Mouse (Mus musculus) ovary, postnatal 36 days (tissue): ENCODE results near the gene Cyp2j9.
A peak's percentile ranks its signal among the peaks of the same experiment; 100 is the strongest.
"Not testable (repeated sequence)": the region's sequence is repeated elsewhere in the genome, so short reads cannot be mapped to it uniquely, and the experiment has no call there.

Experiments
- DNase-seq: peaks from one replicate; pipeline ENCODE4 v3.0.0; 2022; ENCODE audit warnings: low spot score, mixed read lengths

Gene Cyp2j9

GRCm38 (mm10) chr4:96590911-96591790 lies at the start of gene Cyp2j9:
TSS of gene Cyp2j9 (minus strand) at chr4:96591578.
- peak; percentile 73 for DNase-seq

- no peak for DNase-seq
Measured at GRCm38 (mm10) chr4:96635455-96635854, 44.1 kb upstream of the Cyp2j9 start.

GRCm38 (mm10) chr4:96622474-96622873 lies 31.1 kb upstream of the Cyp2j9 start:
- DNase-seq: no peak

GRCm38 (mm10) chr4:96591791-96592150 lies 393 bp upstream of the Cyp2j9 start:
- DNase-seq: peak; percentile 66

- no peak for DNase-seq
Measured at GRCm38 (mm10) chr4:96581425-96582088, 9.8 kb downstream of the Cyp2j9 start.

GRCm38 (mm10) chr4:96580351-96580750 lies 11.0 kb downstream of the Cyp2j9 start:
- DNase-seq: not testable (repeated sequence)

GRCm38 (mm10) chr4:96569442-96569841 lies 21.9 kb downstream of the Cyp2j9 start:
- DNase-seq: no peak

- no peak for DNase-seq
Measured at GRCm38 (mm10) chr4:96567988-96568387, 23.4 kb downstream of the Cyp2j9 start.

GRCm38 (mm10) chr4:96565808-96566207 lies 25.6 kb downstream of the Cyp2j9 start:
- no peak for DNase-seq

GRCm38 (mm10) chr4:96560464-96560863 lies 30.9 kb downstream of the Cyp2j9 start:
- DNase-seq: no peak

GRCm38 (mm10) chr4:96559781-96560180 lies 31.6 kb downstream of the Cyp2j9 start:
- DNase-seq: no peak

- peak; percentile 36 for DNase-seq
Measured at GRCm38 (mm10) chr4:96553133-96553819, 38.1 kb downstream of the Cyp2j9 start, which contains the start of gene Cyp2j6. TSS of gene Cyp2j6 (minus strand) at chr4:96553661.

GRCm38 (mm10) chr4:96551619-96552018 lies 39.8 kb downstream of the Cyp2j9 start:
- DNase-seq: no peak

- no peak for DNase-seq
Measured at GRCm38 (mm10) chr4:96545976-96546375, 45.4 kb downstream of the Cyp2j9 start.

- DNase-seq: no peak
Measured at GRCm38 (mm10) chr4:96525772-96526171, 65.6 kb downstream of the Cyp2j9 start.

- DNase-seq: no peak
Measured at GRCm38 (mm10) chr4:96522256-96522655, 69.1 kb downstream of the Cyp2j9 start.
